ENCODE assay signal across 8 mouse cellular contexts in genomic region chr10:128535624-128536265, GRCm38 (mm10). TPM values are rescaled to one million over a fixed set of nuclear protein-coding genes. Genes with fewer than 3 reads are reported as not detected.
DNase-seq lines count a peak whose midpoint lies in the region; ATAC-seq lines count a peak whose summit lies in the region.

No protein-coding gene starts in this region.

- H3K4me3 ChIP-seq in heart, embryonic 15.5 days, result peak overlapping the region; percentile 17
- peak overlapping the region; percentile 9; the same call in 1 of the 2 replicates for H3K4me3 ChIP-seq in midbrain, embryonic 16.5 days (ENCODE audit: low read depth, low read length)

- no peaks in the 10 kb centered on the region for H3K36me3 ChIP-seq in heart, embryonic 15.5 days
- no peaks in the 10 kb centered on the region for H3K36me3 ChIP-seq in midbrain, embryonic 16.5 days (ENCODE audit: control insufficient read depth, insufficient read depth, low read length)

- DNase-seq in heart, adult 9 months (ENCODE audit: low spot score in 2 of 2), result no peak
- DNase-seq in adrenal gland, postnatal 25 days, result no peak
- no peak for DNase-seq in adipocyte (ENCODE audit: low spot score)
- DNase-seq in right cerebral cortex, adult 2 months (ENCODE audit: low spot score in 2 of 2), result no peak

- H3K27me3 ChIP-seq in heart, embryonic 15.5 days, result no peaks in the 10 kb centered on the region
- no peaks in the 10 kb centered on the region for H3K27me3 ChIP-seq in midbrain, embryonic 16.5 days (ENCODE audit: control insufficient read depth, insufficient read depth, low read depth, low read length)

- peak overlapping the region; percentile 41; the same call in 1 of the 2 replicates for H3K27ac ChIP-seq in heart, embryonic 15.5 days
- no peak overlapping the region for H3K27ac ChIP-seq in midbrain, embryonic 16.5 days (ENCODE audit: low read length)

- 68% methylated on average over 4 of the region's 4 CpGs for WGBS in heart, embryonic 15.5 days
- WGBS in midbrain, embryonic 16.5 days, result 68% methylated on average over 4 of the region's 4 CpGs

- peak overlapping the region; percentile 56 for H3K4me2 ChIP-seq in heart, embryonic 15.5 days
- peak overlapping the region; percentile 47 for H3K4me2 ChIP-seq in midbrain, embryonic 16.5 days (ENCODE audit: low read length)

- H3K4me1 ChIP-seq in heart, embryonic 15.5 days (replicated peaks), result peaks cover 10% of the 10 kb centered on the region
- no peaks in the 10 kb centered on the region for H3K4me1 ChIP-seq in midbrain, embryonic 16.5 days (ENCODE audit: control insufficient read depth, insufficient read depth, low read length)

- ATAC-seq in heart, embryonic 15.5 days (replicated peaks; ENCODE audit: insufficient number of reproducible peaks, insufficient read depth, low FRiP score, low read depth), result no peak
- peak; percentile 72 for ATAC-seq in common myeloid progenitor, adult 5-6 weeks (replicated peaks; ENCODE audit: low read depth, poor library complexity, severe bottlenecking)
- peak; percentile 33 for ATAC-seq in inflammation-experienced regulatory T-cells, adult 6 months
- no peak for ATAC-seq in midbrain, embryonic 16.5 days

- 0 out of 2 replicates have a peak overlapping the region, but pooled peaks have one; percentile 29 for H3K9ac ChIP-seq in heart, embryonic 15.5 days
- H3K9ac ChIP-seq in midbrain, embryonic 16.5 days (ENCODE audit: low read depth, low read length), result peak overlapping the region; percentile 11; the same call in 1 of the 2 replicates

- no peaks in the 10 kb centered on the region for H3K9me3 ChIP-seq in heart, embryonic 15.5 days (replicated peaks)
- no peaks in the 10 kb centered on the region for H3K9me3 ChIP-seq in midbrain, embryonic 16.5 days (replicated peaks; ENCODE audit: control insufficient read depth, low read length, poor library complexity, severe bottlenecking)

RNA-seq across cellular contexts. Expression of gene Esyt1, which starts 10.1 kb away (rescaled TPM):
- 19.4 and 29.0 TPM in 2 replicates for polyA plus RNA-seq in heart, embryonic 15.5 days (2015; fragmentation: Nextera tagmentation; extraction: Ambion mirVana)
- total RNA-seq in common myeloid progenitor, adult 5-6 weeks (2017), result 70.9 and 76.6 TPM in 2 replicates
- polyA plus RNA-seq in inflammation-experienced regulatory T-cells, adult 6 months (2017; shearing (Covaris generic)), result 10 to 100 TPM; 68.4 to 89.7 (median 70.4) TPM
- 8.8 and 8.9 TPM in 2 replicates for polyA plus RNA-seq in midbrain, embryonic 16.5 days (2015; fragmentation: Nextera tagmentation; extraction: Ambion mirVana)
- 18.1 and 22.9 TPM in 2 replicates for total RNA-seq in adrenal gland, postnatal 25 days (2021)

RNA-seq across cellular contexts. Expression of gene Zc3h10, which starts 11.8 kb away (rescaled TPM):
- 10.2 and 11.0 TPM in 2 replicates for polyA plus RNA-seq in heart, embryonic 15.5 days (2015; fragmentation: Nextera tagmentation; extraction: Ambion mirVana)
- 8.6 and 10.6 TPM in 2 replicates for total RNA-seq in common myeloid progenitor, adult 5-6 weeks (2017)
- polyA plus RNA-seq in inflammation-experienced regulatory T-cells, adult 6 months (2017; shearing (Covaris generic)), result 1 to 10 TPM; 5.6 to 9.2 (median 6.0) TPM
- polyA plus RNA-seq in midbrain, embryonic 16.5 days (2015; fragmentation: Nextera tagmentation; extraction: Ambion mirVana), result 17.8 and 19.7 TPM in 2 replicates
- 9.1 and 13.6 TPM in 2 replicates for total RNA-seq in adrenal gland, postnatal 25 days (2021)

RNA-seq across cellular contexts. Expression of gene Rpl41, which starts 13.4 kb away (rescaled TPM):
- polyA plus RNA-seq in heart, embryonic 15.5 days (2015; fragmentation: Nextera tagmentation; extraction: Ambion mirVana), result 2,261 and 2,363 TPM in 2 replicates
- total RNA-seq in common myeloid progenitor, adult 5-6 weeks (2017), result 3,010 and 3,037 TPM in 2 replicates
- polyA plus RNA-seq in inflammation-experienced regulatory T-cells, adult 6 months (2017; shearing (Covaris generic)), result 1,000 to 10,000 TPM; 5,582 to 7,160 (median 6,033) TPM
- polyA plus RNA-seq in midbrain, embryonic 16.5 days (2015; fragmentation: Nextera tagmentation; extraction: Ambion mirVana), result 1,924 and 2,018 TPM in 2 replicates
- total RNA-seq in adrenal gland, postnatal 25 days (2021), result 2,617 and 2,671 TPM in 2 replicates

RNA-seq across cellular contexts. Expression of gene Pa2g4, which starts 30.0 kb away (rescaled TPM):
- polyA plus RNA-seq in heart, embryonic 15.5 days (2015; fragmentation: Nextera tagmentation; extraction: Ambion mirVana), result 101 and 132 TPM in 2 replicates
- total RNA-seq in common myeloid progenitor, adult 5-6 weeks (2017), result 385 and 532 TPM in 2 replicates
- polyA plus RNA-seq in inflammation-experienced regulatory T-cells, adult 6 months (2017; shearing (Covaris generic)), result 100 to 1,000 TPM; 110 to 145 (median 137) TPM
- polyA plus RNA-seq in midbrain, embryonic 16.5 days (2015; fragmentation: Nextera tagmentation; extraction: Ambion mirVana), result 124 and 125 TPM in 2 replicates
- 83.8 and 97.6 TPM in 2 replicates for total RNA-seq in adrenal gland, postnatal 25 days (2021)

RNA-seq across cellular contexts. Expression of gene Myl6b, which starts 37.3 kb away (rescaled TPM):
- 4.3 and 4.6 TPM in 2 replicates for polyA plus RNA-seq in heart, embryonic 15.5 days (2015; fragmentation: Nextera tagmentation; extraction: Ambion mirVana)
- total RNA-seq in common myeloid progenitor, adult 5-6 weeks (2017), result 0.55 TPM in 1 of 2 replicates, not detected in the other
- 1 to 10 TPM; 2.7 to 4.6 (median 4.5) TPM for polyA plus RNA-seq in inflammation-experienced regulatory T-cells, adult 6 months (2017; shearing (Covaris generic))
- 5.3 and 6.4 TPM in 2 replicates for polyA plus RNA-seq in midbrain, embryonic 16.5 days (2015; fragmentation: Nextera tagmentation; extraction: Ambion mirVana)
- total RNA-seq in adrenal gland, postnatal 25 days (2021), result 5.0 and 6.9 TPM in 2 replicates

Comparison
In these comparisons a context has a peak if more than half of its experiments do, and no peak if none do; other contexts are left out.
1. ATAC-seq: peak in common myeloid progenitor, adult 5-6 weeks (single experiment) and inflammation-experienced regulatory T-cells, adult 6 months (single experiment); none in heart, embryonic 15.5 days (single experiment) and midbrain, embryonic 16.5 days (single experiment).